Mouse (Mus musculus): ENCODE measurements at regions not wholly inside any gene's neighbourhood (a gene's known extent, or its start where the extent isn't known, plus 50 kb on each side); places are given as distances from the start of the nearest gene placed in this dataset.

- TF ChIP-seq POLR2A (IDR thresholded peaks at IDR 0.05; ENCODE audit: insufficient read depth, low read depth, low read length) (no peak), EP300 (IDR thresholded peaks at IDR 0.05; ENCODE audit: insufficient read depth, low read depth, low read length) (no peak)
Measured at GRCm38 (mm10) chr2:117819701-117820225, 291.9 kb upstream of the Thbs1 start.
